9 mouse cellular contexts compared by ENCODE assay signal in the genomic region with DNA sequence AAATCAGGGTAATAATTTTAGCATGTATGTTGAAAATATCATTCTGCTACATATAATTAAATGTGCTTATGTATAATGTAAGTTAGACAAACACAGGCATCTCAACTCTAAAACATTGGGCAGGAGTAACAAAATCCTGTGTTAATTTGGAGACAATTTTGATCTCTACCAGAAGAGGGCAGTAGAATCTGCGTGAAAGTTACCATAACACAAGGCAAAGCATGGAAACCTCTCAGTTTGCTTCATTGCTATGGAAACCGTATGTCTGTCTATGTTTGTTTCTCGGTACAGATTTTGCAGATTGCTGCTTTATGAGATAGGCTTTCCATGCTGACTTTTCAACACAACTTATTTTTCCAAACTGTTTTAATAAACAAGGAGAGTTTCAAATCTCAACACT.
A peak's percentile ranks its signal among the peaks of the same experiment; 100 is the strongest.
DNase-seq lines count a peak whose midpoint lies in the region; ATAC-seq and TF ChIP-seq lines count a peak whose summit lies in the region.
"Had no signal": no experiment of that assay in that cellular context is flagged by ENCODE, and none has a peak within 500 bp of the region (broad histone marks: within the 10 kb centered on the region; RNA-seq: fewer than 3 reads in every experiment).

No protein-coding gene starts in this region.

- no peaks in the 10 kb centered on the region for H3K36me3 ChIP-seq in heart, adult 2 months (ENCODE audit: control insufficient read depth, insufficient read depth, low read length)
- H3K36me3 ChIP-seq in forebrain, embryonic 13.5 days (ENCODE audit: poor library complexity, severe bottlenecking) = no peaks in the 10 kb centered on the region
- no peaks in the 10 kb centered on the region for H3K36me3 ChIP-seq in midbrain, embryonic 15.5 days (replicated peaks)
- H3K36me3 ChIP-seq: embryonic facial prominence, embryonic 13.5 days had no signal

- peak; percentile 88 for TF ChIP-seq CTCF in heart, adult 2 months (IDR thresholded peaks at IDR 0.05)

- TF ChIP-seq EP300 in heart, adult 2 months (IDR thresholded peaks at IDR 0.05; ENCODE audit: insufficient read depth, low read depth, low read length) = no peak

- H3K4me3 ChIP-seq in heart, adult 2 months = no peak overlapping the region
- H3K4me3 ChIP-seq in forebrain, embryonic 13.5 days = no peak overlapping the region
- no peak overlapping the region for H3K4me3 ChIP-seq in midbrain, embryonic 15.5 days
- H3K4me3 ChIP-seq: embryonic facial prominence, embryonic 13.5 days had no signal

- no peaks in the 10 kb centered on the region for H3K27me3 ChIP-seq in heart, adult 2 months (ENCODE audit: control insufficient read depth, insufficient read depth, low read length)
- H3K27me3 ChIP-seq in forebrain, embryonic 13.5 days = no peaks in the 10 kb centered on the region
- no peaks in the 10 kb centered on the region for H3K27me3 ChIP-seq in midbrain, embryonic 15.5 days (replicated peaks)
- H3K27me3 ChIP-seq: embryonic facial prominence, embryonic 13.5 days had no signal

- H3K4me1 ChIP-seq in heart, adult 2 months (ENCODE audit: control insufficient read depth, insufficient read depth, low read length) = no peaks in the 10 kb centered on the region
- H3K4me1 ChIP-seq in forebrain, embryonic 13.5 days = no peaks in the 10 kb centered on the region
- no peaks in the 10 kb centered on the region for H3K4me1 ChIP-seq in midbrain, embryonic 15.5 days

- WGBS in heart, adult 2 months = 6% methylated on average over 3 of the region's 3 CpGs
- WGBS in forebrain, embryonic 13.5 days = 17% methylated on average over 3 of the region's 3 CpGs
- 18% methylated on average over 3 of the region's 3 CpGs for WGBS in midbrain, embryonic 15.5 days

- no peak overlapping the region for H3K4me2 ChIP-seq in forebrain, embryonic 13.5 days
- no peak overlapping the region for H3K4me2 ChIP-seq in midbrain, embryonic 15.5 days
- H3K4me2 ChIP-seq: embryonic facial prominence, embryonic 13.5 days had no signal

- no peak overlapping the region for H3K27ac ChIP-seq in heart, adult 2 months
- H3K27ac ChIP-seq in forebrain, embryonic 13.5 days = no peak overlapping the region
- H3K27ac ChIP-seq in midbrain, embryonic 15.5 days = no peak overlapping the region
- H3K27ac ChIP-seq: embryonic facial prominence, embryonic 13.5 days had no signal

- no peak for DNase-seq in heart, adult 2 months
- no peak for DNase-seq in heart, postnatal 4 days
- DNase-seq in thymus, postnatal 0 days (ENCODE audit: low spot score) = peak; percentile 71
- no peak for DNase-seq in thymus, adult 18-20 months
- DNase-seq in right cerebral cortex, postnatal 4 days = no peak
- DNase-seq in gastrocnemius, postnatal 25 days = no peak

- H3K79me2 ChIP-seq in heart, adult 2 months (replicated peaks; ENCODE audit: control insufficient read depth, insufficient read depth, low read length) = no peaks in the 10 kb centered on the region

- no peak overlapping the region for H3K9ac ChIP-seq in heart, adult 2 months (ENCODE audit: low read depth, low read length)
- H3K9ac ChIP-seq in forebrain, embryonic 13.5 days = no peak overlapping the region
- no peak overlapping the region for H3K9ac ChIP-seq in midbrain, embryonic 15.5 days
- H3K9ac ChIP-seq: embryonic facial prominence, embryonic 13.5 days had no signal

- ATAC-seq in forebrain, embryonic 13.5 days = peak; percentile 91
- peak; percentile 89 for ATAC-seq in midbrain, embryonic 15.5 days (replicated peaks)

- TF ChIP-seq POLR2A in heart, adult 2 months (IDR thresholded peaks at IDR 0.05; ENCODE audit: insufficient read depth, low read depth, low read length) = no peak

- H3K9me3 ChIP-seq in forebrain, embryonic 13.5 days (replicated peaks) = no peaks in the 10 kb centered on the region
- H3K9me3 ChIP-seq in midbrain, embryonic 15.5 days = no peaks in the 10 kb centered on the region
- H3K9me3 ChIP-seq: embryonic facial prominence, embryonic 13.5 days had no signal

- intact Hi-C loops in heart, adult 2 months (cut with DNase I) = loop anchor here (1.0 kb wide), 3 partner anchors 130 to 472 kb away; no protein-coding TSS in a partner anchor
